Mouse (Mus musculus) spleen, postnatal 10 days (tissue): ENCODE results near the gene Cpt1b.
A peak's percentile ranks its signal among the peaks of the same experiment; 100 is the strongest.
"Not testable (repeated sequence)": the region's sequence is repeated elsewhere in the genome, so short reads cannot be mapped to it uniquely, and the experiment has no call there.

ENCODE experiments used
- DNase-seq, 2 experiments: peaks; one replicate each; pipeline ENCODE4 v3.0.0; 2021 to 2022; ENCODE audit warnings: low spot score in 2 of 2

The Cpt1b gene

DNA sequence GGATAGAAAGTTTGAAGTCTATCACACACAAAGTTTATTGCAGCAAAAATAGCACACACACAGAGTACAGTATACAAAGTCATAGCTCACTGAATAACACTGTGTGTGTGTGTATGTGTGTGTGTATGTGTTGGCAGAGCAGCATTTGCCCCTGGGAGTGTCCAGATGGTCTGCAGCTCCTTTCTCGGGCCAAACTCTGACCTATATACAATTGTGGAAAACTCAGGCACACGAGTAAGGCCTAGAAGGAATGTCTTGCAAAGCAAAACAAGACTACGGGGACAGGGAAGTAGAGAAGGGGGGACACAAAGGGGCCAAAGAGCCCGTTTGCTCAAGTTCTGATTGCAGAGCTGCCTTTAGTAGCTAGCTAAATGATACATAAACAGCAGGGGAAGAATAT is 7.3 kb upstream of the Cpt1b start:
- no peak for DNase-seq

DNA sequence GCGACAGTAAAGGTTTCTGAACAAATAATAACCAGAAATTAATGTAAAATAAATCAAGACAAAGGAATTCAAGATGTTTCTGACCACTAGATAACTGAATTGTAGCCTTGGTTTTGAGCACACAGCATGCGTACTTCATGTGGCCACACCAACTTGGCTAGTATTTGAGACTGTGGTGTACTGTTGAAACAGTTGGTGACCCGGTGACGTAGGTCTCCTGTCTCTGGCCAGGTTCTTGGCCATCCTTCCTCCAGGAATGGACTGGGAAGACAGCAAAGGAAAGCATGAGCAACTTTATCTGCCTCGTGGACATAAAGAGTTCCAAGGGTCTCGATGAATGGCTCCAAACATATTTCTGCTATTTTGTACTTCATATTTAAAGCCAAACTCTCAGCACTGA is 6.1 kb upstream of the Cpt1b start:
- DNase-seq, result no peak

DNA sequence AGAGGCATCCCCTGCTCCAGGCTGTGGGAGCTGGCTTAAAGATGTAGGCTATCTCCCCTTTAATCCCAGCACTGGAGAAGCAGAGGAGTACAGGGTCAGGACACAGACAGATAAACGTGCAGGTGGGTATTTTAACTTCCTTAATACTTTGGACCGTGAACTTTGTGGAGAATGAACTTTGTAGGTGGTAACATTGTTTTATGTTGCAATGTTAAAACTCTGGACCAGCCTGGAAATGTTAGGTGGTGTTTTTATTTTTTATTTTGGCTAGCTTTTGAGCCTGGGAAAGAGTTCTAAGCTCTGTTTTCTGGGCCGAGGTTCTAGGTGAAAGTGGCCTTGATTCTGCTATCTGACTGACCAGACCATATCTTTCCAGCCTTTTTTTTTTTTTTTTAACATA is 5.6 kb upstream of the Cpt1b start:
- DNase-seq, result no peak

DNA sequence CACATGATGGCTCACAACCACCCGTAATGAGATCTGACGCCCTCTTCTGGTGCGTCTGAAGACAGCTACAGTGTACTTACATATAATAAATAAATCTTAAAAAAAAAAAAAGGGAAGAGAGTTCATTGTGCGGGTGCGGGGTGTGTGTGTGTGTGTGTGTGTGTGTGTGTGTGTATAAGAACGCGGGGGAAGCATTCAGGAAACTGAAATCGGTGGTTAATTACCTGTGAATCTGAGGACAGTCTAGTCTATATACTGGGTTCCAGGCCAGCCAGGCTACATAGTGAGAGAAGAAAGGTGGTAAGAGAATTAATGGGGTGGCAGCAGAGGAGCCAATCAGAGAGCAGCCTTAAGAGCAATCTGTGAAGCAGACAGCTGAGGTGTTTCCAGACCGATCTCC is 5.1 kb upstream of the Cpt1b start:
- DNase-seq, result not testable (repeated sequence)

DNA sequence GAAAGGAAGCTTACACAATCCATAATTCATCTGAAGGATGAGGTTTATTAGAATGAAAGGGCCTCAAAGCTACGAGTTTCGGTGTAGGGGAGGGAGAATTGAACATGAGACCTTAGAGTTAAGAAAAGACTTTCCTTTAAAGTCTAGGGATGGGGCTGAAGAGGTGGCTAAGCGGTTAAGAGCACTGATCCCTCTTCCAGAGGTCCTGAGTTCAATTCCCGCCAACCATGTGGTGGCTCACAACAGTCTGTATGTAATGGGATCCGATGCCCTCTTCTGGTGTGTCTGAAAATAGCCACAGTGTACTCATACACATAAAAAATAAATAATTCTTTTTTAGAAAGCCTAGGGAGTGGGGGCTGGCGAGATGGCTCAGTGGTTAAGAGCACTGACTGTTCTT is 4.7 kb upstream of the Cpt1b start:
- DNase-seq, result peak; percentile 28 to 33

DNA sequence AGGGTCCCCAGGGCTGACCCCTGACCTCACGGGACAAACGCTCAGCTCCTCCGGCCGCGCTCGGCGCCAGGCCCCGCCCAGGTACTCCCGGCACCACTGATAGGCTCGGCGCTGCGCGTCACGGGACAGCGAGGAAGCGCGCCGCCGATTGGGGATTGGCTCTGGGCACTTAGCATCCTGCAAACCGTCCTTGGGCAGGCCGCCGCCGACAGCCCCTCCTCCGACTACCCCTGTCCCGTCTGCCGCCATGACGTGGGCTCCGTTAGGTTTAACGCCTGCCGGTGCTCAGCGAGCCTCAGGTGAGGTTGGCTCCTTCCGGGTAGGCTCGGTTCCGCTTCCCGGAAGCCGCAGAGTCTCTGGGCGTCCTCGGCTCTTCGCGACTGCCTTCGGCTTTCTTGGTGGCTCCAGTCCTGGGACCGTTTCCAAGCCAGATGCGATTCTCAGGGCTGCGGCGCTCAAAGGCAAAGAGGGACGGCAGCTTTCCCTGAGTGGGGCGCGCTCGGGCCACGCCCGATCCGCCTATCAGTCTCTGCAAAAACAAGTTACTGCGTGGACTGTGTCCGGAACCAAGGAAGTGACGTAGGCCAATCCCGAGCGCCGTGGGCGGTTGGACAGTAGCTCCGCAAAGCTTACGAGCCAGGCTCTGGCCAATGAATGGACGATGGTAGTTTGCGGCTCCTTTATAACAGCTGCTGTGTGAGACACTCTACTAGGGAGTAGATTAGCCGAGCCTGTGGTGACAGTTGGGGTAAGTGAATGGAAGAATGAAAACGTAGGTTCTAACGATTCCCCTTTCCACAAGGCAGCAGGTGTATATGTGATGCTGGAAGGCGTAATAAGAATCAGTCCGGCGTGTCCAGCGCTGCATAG is 3.9 kb upstream of the Cpt1b start, which contains the start of the genes C730034F03Rik, Gm44502 and Chkb:
Gene C730034F03Rik, plus strand, starts transcription at position 238 of the 870 bp plus-strand sequence.
Gene Gm44502, minus strand, starts transcription at position 345 of the 870 bp plus-strand sequence.
Gene Chkb, minus strand, starts transcription at position 557 of the 870 bp plus-strand sequence.
- DNase-seq, result peak; percentile 86 to 94

DNA sequence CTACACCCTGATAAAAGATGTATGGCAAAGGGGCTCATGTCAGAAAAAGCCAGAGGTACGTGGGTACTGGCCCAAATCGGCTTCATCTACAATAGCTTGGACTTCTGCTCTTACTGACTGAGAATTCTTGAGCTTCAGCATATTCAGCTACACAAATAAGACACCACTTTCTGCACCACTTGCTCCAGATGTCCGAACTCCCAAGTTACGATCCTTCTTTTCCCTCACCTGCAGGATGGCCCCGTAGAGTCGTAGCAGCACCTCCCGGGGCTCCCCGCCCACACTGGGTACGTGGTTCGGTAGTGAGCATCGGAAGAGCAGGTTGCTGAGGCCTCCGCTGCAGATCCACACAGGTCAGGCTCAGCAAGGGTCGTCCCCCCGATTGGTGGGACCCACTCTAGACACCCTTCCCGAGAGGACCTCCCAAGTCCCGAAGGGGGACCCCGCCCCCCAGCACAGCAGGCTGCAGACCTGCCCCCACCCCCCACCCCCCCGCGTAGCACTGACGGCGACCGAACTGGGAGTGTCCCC is 3.2 kb upstream of the Cpt1b start:
- DNase-seq, result no peak

DNA sequence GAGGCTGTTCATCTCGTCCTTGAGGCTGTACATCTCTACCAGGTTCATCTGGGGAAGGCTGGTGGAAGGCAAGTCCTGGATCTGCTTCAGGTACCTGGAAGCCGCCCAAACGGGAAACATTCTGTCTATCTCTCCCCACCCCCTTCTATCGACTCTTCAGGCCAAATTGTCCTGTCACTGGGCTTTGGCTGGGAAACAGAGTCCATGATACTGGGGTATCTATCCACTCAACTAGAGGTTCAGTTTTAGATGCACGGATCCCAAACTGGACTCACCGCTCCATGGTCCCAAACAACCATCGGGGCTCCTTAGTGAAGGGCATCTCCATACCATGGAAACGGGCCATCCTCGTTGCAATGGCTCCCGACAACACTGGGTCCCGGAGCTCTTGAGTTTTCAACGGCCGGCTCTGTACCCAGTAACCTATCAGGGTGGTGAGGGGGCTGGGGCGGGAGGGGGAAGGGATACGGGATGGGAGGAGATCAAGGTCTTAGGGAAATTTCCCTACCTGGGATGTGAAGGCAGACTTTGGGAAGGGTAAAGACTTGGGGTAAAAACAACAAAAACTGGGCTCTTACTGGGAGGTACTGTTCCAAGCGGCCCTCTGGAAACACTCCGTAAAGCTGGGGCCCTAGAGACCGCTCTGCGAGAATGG is 2.6 kb upstream of the Cpt1b start:
- DNase-seq, result no peak

DNA sequence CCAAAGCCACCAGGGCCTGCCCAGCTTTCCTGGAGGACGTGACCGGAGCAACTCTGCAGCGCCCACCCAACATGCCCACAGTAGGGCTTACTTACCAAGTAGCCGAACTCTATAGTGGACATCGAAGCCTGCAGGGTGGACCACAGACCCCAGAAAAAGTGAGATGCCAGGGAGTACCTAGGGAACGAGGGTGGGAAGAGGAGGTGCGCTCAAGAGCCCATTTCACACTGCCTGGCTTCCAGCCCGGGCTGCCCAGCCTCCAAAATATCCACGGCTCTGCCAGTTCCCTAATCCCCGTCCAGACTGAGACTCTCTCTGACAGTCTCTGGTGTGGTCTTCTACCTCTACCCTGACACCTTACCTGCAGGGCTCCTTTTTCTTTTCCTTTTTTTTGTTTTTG is 1.1 kb upstream of the Cpt1b start:
- no peak for DNase-seq

DNA sequence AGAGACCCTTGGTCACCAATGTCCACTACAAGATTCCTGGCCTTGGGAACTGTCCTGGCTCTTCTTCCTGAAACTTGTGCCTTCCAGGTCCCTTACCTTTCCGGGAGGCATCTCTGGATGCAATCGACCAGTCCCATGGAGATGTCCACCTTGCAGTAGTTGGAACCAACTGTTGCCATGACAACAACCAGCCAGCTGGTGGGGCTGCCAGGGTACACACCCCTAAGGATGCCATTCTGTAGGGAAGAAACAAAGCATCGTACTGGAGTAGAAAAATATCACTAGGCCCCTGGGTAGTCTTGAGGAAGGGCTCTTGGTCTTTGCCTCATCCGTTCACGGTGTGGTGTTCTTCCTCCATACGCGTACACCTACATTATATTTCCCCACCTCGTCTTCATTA is 1.0 kb downstream of the Cpt1b start:
- DNase-seq, result no peak

DNA sequence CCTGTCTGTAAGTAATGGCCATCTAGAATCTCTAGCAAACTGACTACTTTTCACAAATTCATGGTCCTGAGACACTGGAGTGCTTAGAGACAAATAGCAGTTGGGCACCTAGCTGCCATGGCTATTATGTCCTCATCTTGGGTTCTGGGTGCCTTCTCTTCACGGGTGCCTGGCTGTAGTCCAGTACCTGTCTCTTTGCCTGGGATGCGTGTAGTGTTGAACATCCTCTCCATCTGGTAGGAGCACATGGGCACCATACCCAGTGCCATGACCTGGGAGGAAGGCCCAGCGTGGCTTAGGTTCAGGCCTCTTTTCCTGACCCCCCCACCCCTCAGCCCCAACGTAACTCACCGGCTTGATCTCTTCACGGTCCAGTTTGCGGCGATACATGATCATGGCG is 3.7 kb downstream of the Cpt1b start:
- no peak for DNase-seq

DNA sequence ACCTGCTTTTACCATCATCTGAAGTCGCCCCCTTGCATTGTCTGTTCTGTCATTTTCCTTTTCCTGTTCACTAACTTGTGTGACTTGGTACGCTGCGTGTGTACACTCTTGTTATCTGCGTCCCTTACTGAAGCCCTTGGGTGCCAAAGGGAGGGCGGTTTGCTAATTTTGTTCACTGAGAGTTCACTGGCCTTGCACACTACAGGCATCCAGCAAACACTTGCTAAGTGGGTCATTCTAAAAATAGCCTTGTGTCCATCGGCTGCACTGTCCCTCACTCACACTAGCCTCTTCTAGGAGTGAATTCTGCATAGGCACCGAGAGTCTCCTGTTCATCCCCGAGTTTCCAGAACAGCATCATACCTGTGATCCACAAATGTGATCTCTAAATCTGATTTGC is 10.4 kb downstream of the Cpt1b start:
- no peak for DNase-seq

DNA sequence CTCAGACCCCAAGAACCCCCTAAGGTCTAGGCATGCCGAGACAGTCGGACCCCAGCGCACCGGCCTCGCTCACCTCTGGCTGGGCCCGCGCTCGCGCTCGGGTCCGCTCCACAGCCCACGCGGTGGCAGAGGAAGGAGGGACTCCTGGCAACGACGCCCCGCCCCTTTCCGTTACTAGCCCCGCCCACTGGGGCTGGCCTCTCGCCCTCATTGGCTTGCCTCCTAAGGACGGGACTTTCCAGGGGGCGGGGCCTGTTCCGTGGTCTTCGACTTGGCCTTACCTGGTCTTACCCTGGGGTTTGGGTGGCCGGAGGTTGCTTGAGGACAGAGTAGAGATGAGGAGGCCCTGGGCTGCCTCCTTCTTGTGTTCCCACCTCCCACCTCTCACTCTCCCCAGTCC is 15.5 kb downstream of the Cpt1b start, which contains the start of gene Syce3:
Gene Syce3, minus strand, starts transcription at position 386 of the 400 bp plus-strand sequence.
- DNase-seq, result no peak

DNA sequence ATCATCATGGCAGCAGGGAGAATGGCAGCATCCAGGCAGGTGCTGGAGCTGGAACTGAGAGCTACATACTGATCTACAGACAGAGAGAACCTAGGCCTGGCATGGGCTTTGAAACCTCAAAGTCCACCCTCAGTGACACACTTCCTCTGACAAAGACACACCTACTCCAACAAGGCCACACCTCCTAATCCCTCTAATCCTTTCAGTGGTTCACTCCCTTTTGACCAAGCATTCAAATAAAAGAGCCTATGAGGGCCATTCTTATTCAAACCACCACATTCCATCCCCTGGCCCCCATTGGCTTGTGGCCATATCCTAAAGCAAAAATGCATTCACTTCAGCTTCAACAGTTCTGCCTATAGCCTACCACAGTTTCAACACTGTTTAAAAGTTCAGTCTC is 19.0 kb downstream of the Cpt1b start:
- DNase-seq, result no peak

DNA sequence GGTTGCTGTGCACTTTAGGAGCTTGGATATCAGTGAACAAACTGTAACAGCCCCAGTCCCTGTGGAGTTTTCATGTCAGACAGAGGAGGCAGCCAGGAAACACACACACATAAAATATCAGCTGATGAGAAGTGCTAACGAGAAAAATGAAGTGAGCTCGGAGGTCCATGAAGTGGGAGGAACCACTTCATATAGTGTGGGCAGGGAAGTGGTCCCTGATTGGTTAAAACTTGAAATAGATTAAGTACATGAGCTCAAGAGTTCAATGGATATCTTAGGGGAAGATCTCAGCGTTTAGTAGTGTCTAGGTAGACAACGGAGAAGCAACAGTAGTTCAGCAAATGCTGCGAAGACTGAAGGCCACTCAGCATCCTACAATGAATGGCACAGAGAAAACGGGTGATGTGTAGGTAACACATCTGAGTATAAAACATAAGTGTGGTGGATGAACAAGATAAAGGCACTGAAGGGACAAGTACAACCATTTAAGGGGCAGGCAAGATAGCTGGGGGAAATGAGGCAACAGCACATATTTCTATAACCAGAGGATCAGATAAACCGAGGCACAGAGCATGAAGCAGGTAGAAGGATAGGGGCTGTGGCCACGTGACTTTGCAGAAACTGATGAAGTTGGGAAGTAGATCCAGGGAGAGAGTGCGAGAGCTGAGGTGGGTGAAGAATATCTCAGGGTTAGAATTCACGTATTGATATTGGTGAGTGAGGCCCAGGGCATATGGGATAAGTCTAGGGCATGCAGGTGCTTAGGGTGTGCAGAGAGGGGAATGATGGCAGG is 20.6 kb downstream of the Cpt1b start:
- DNase-seq, result no peak

DNA sequence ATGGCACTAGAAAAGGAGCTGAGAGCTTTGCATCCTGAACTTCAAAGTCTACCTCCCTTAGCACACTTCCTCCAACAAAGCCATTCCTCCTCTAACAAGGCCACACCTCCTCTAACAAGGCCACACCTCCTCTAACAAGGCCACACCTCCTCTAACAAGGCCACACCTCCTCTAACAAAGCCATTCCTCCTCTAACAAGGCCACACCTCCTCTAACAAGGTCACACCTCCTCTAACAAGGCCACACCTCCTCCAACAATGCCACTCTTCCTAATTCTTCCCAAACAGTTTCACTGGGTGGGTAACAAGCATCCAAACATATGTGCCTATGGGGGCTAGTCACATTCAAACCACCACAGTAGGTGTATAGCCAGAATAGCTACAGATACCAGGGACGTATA is 23.2 kb downstream of the Cpt1b start:
- no peak for DNase-seq

DNA sequence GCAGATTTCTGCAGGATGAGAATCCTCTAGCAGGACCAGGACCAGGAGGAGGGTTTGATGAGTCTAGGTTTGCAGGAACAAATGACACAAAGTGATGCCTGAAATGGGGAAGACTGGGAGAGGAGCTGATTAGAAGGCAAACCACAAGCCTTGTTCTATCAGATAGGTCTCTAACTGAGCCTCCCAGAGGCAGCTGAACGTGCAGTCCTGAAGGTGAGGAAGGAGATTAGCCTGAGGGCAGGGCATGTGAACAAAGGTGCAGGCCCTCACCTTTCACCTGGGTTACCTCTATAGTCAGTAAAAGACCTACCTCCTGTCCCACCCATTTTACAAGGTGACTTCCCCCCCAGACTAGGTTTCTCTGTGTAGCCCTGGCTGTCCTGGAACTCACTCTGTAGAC is 25.9 kb downstream of the Cpt1b start:
- DNase-seq, result no peak

DNA sequence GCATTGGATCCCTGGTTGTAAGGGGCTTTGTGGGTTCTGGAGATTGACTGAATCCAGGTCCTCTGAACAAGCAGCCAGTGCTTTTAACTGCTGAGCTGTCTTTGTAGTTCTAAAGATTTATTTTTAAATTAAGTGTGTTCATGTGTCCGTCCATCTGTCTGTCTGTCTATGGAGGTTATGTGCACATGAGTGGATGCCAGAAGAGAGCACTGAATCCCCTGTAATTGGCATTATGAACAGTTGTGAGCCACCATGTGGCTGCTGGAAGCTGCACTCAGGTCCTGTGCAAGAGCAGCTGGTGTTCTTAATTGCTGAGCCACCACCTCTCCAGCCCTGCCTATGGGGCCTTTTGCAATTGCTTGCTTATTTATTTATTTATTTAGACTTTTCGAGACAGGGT is 27.5 kb downstream of the Cpt1b start:
- DNase-seq, result no peak

DNA sequence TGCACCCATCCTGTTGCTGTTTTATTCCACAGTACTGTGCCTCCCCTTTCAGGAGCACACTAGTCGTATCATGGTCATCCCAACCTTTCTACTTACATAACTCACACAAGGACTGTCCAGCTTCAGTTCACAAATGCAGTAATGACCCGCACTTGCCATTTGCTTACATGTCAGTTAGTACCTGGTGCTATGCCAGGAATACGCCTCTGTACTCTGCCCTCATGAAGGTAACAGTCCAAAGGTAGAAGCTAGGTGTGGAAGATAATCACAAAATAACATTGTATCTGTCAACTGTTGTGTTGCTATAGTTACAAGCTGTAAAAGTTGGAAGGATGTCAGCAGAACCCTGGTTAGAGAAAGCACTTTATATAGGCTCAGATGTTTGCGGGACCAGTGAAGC is 28.8 kb downstream of the Cpt1b start:
- DNase-seq, result no peak

DNA sequence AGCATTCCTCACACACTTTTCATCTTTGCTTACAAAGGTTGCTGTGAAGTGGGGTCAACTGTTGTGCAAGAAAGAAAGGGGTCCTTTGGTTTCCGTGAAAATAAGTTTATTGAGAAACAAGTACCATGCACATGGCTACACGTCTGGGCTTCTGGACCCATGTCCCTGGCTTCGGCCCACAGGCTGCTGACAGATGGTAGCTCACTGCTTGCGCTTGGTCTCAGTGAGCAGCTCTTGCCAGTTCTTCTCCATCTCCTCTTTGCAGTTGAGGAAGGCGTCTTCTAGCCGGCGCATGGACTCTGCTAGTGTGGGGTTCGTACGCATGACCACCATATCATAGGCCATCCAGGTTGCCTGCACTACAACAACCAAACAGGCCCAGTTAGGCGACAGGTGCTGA is 35.6 kb downstream of the Cpt1b start:
- DNase-seq, result no peak

DNA sequence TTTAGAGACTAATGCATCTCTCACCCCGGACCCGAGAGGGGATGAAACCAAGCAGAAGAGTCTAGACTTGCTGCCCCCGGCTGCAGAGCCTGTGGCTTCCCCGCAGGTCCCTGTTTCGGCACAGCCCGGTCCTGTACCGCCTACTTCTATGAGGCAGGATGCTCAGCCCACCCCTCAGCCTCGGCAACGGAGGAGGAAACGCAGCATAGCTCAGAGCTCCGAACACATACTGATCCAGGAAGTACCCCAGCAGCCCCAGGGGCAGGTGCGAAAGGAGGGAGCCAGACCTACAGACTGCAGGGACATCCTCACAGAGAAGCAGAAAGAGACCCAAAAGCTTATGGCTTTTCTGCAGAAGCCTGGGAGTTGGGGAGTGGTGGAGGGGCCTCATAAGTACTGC is 38.5 kb downstream of the Cpt1b start:
- DNase-seq, result no peak

DNA sequence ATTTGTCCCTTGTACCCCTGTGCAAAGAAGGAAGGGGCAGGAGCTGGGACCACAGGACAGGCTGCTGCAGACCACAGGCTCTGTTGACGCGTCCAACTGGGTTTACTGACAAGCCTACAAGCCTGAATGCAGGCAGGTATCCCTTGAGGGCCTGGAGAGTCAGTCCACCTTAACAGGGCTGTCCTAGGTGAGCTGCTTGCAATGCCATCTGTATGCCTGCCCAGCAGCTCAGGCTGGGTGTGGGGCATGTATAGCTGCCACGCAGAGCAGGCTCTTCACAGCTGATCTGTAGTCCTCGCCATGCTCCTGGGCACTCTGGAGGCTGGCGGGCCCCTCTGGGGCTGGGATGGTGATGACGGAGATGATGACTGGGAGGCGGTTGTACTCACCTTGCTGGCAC is 41.0 kb downstream of the Cpt1b start, which contains the start of gene Klhdc7b:
Gene Klhdc7b, plus strand, starts transcription at position 301 of the 400 bp plus-strand sequence.
- no peak for DNase-seq
